Mouse (Mus musculus): ENCODE data around the gene St3gal3.

The St3gal3 gene

DNA sequence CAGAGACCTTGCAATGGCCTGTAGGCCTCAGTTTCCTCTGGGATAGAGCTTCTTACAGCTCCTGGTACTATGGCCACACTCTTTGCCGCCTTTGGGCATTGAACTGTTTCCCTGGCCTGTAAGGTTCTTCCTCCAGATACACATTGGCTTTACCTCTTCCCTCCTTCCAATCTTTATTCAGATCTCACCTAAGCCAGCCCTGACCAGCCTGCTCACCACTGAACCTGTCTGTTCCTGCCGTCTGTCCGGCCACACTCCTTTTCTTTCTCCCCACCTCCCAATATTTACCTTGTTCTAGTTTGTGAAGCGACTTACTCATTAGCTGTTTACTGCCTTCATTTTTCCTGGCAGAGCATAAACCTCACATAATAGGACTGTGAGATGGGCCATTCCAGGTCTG, 155.5 kb downstream of the St3gal3 start:
- no peak for DNase-seq

DNA sequence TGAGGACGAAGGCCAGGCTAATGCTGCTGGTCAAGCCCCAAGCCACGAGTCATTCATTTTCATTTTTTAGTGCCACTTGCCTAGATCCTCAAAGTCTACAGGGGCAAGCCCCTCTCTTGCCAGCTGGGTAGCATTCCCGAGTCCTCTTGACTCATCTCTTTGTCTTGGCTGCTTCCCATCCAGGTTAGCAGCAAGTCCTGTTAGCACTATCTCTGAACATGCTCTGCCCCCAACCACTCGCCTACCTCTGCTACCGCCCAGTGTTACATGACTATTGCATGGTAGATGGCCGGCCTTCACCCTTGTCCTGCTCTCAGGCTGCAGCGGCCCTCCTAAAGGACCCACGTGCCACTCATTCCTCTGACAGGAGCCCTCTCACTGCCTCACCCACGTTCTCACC, 156.4 kb downstream of the St3gal3 start:
- no peak for DNase-seq

DNA sequence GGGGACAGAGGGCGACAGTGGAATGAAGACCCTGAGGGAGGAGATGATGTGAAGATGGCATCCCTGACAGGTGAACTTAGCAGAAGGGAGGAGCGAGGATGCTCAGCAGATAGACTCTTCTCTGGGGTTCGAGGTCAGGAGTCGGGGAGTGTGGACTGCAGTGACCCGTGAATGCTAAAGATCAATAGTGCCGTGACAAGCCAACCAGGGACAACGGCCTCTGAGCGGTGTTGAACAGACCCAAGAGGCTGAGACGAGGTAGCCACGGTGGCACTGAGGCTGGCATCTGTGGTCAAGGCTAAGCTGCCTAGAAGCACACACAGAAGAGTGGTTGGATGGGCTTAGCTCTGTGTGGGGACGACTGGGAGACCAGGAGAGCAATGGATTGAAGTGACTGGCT, 156.9 kb downstream of the St3gal3 start:
- no peak for DNase-seq

DNA sequence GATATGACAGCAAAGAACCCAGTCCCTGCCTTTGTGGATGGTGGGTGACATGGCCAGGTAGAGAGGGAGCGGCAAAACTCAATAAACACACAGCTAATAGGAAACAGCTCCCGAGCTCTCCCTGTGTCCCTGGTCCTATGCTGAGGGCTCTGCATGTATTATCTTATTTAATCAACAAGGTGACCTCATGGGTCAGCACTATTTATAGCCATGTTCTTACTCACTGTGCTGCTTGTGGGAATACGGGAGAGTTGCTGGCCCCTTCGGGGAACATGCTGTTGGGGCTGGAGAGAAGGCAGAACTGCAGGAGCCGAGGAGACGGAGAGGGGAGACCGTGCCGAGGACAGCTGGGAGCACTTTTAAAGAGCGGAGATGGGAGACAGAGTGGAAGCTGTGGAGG, 157.3 kb downstream of the St3gal3 start:
- DNase-seq: no peak

DNA sequence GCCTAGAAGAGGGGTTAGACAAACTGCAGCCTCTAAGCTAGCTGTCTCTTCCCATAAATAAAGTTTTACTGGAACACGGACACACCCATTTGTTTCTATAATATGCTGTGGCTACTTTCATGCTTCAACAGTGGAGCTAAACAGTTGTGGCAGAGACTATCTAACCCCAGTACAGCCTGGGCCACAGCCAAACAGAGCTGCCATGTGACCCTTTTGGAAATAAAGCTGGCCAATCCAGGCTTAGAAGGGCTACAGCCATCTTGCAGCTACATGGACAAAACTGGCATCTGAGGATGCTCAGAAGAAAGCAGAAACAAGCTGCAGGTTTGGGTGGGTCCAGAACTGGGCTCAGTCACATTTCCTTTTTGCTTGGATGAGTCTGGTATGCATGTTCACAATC, 158.9 kb downstream of the St3gal3 start:
- no peak for DNase-seq

DNA sequence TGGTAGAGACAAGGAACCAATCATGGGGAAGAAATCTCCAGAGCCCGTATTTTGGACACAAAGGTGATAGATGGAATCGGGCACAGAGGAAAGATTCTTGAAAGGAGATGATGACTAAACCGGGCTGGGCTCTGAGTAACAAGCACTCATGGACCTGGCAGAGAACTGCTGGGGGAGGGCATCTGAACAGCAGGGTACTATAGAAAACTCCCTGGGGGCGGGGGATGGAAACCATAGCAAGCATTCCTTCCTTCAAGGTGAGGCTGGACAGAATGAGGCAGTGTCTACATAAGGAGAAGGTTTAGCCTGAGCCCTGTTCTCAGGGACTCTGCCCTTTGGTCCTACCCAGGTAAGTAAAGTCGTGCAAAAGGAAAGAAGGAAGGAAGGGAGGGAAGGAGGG, 160.0 kb downstream of the St3gal3 start:
- no peak for DNase-seq

DNA sequence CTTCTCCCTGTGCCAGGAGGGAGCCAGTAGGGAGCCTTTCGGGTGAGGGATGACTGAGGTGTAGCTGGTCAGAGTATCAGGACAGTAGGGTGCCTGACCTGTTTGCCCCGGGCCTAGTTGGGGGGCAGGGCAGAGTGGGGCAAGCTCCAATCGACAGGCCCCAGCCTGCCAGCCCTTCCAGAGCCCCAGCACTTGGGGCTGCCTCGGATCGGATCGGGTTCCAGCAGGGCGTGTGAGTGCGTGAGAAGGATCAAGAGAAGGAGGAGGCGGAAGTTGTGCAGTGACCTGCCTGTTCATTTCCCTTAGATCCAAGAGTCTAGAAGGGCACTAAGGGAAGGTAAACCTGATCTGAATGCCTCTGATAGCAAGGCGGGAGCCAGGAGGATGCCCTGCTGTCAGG, 161.7 kb downstream of the St3gal3 start:
- no peak for DNase-seq

DNA sequence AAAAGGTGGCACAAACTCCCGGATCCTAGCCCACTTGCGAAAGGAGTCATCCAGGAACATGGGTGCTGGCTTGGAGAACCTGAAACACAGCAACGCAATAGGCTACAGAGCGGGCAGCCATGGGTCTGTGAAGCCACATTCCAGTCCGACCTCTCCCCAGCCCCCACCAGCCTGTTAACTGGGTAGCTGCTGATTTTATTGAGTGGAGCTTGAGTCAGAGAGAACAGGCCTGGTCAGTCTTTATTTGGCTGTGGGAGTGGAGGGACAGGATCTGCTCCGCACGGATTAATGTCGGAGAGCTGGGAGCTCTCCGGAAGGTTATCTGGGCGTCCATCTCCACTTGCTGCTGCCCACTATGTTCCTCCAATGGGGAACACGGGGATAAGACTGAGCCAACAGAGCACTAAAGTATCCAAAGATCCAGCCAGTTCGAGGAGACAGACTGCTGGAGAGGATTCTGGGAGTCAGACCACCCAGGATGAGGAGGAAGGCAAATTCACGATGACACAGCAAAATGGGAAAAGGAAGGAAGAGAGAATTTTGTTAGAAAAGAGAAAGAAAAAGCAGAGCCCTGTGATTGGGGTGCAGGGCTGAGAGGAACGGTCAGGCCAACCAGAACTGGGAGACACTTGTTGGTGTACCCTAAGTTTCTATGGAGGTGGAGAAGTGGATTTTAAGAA, 170.2 kb downstream of the St3gal3 start:
- DNase-seq: no peak

DNA sequence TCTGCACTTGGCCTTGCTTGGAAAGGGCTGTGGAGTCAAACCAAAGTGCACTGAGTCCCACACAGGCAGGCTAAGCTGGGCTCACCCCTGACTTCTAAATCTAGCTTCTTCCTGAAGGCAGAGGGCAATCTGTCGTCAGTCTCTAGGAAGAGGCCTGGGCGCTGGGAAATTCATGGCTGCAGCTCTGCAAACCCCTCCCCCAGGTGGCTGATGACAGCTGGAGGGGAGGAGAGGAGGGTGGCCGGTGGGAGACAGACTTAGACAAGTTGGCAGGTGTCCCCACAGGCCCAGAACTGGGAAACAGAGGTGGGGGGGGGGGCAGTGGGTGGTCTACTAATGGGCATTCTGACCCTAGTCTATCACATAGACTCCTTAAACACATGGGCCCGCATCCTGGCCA, 177.2 kb downstream of the St3gal3 start:
- DNase-seq: no peak

DNA sequence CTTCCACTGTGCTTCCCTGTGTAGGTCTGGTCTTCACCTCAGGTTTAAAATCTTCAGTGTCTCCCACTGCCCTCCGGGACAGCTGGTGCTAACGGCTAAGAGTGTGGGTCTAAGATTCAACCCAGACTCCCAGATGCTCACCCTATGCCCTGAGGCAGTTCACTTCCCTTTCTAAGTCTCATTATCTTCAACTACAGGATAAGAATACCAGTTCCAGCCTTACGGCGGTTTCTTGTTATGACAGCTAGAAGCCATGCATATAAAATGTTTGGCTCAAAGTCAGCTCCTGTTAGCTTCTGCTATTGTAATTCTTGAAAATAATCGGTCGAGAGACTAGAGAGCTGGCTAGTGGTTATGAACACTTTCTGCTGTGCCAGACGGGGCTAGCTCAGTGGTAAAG, 187.2 kb downstream of the St3gal3 start:
- no peak for DNase-seq

DNA sequence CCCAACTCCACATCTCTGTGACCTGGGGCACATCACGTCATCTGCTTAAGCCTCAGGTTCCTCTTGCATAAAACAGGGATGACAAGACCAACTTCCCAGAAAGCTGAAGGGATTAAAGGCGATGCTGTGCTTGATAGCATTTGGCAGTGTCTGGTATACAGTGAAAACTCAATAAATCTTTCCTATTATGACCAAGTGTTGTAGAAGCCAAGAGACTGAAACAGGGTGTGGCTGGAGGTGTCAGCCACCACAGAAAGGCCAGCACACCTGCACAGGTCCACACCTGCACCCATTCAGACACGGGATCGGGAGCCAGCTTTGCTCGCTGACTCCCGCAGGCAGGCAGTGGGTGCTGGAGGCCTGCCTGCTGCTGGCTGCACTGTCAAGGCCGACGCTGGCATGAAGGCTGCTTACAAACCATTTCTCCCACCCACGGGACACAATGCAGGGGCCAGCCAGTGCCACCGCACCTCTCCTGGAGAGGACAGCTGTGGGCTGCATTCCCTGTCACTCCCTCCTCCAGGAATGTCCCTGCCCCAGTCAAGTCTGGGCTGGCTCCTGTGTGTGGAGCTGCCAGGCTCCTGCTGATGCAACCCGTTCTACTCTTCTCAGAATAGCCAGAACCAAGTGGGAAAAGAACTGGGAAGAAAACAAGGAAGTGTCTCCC, 187.9 kb downstream of the St3gal3 start:
- no peak for DNase-seq

DNA sequence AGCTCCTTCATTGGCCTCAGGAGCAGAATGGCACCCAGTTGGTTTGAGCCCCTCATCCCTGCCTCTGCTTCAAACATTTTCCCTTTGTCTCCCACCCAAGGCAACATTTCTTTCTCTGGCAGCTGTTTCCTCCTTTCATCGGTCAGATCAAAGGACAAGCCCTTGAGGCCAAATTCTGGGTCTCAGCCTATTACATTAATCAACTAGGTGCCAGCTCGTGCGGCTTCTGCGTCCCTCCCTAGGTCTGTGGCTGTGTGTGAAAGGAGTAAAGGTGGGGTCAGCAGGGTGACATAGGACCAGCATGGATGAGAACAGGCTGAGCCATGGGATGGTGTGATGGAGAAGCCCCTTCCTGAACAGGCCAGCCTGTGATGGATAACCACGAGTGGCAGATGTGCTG, 191.4 kb downstream of the St3gal3 start:
- DNase-seq: no peak

DNA sequence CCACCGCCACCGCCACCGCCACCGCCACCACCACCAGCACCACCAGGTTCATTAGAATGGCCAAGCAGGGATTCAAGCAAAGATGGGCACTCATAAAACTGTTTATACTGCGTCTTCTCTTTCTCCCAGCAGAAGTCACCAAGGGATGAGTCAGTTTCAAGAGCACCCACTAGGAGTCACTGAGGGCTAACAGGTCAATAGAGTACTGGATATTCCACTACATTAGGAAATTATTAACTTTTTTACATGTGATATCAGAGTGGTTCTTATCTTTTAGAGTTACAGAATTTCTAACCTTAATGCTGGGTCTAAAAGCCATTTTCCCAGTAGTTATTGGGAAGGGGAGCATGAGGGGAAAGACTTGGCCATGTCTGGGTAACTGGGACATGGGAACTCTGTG, 197.8 kb downstream of the St3gal3 start:
- DNase-seq: no peak

DNA sequence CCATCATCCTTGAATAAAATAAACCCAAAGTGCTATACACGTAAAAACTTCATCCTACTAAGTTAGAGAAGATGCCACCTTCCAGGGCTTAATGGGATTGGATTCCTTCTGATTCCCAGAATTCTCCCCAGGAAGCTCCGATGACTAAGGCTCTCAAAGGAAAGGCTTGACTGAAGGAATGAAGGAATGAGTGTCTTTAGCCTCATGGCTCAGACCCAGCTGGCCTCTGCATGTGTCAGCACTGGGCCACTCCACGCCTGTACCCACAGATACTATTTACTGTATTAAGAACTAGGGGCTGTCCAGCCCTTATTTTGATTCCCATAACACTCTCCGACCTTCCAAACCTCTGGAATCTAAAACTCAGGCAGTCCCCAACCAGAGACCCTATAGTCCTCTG, 200.6 kb downstream of the St3gal3 start:
- DNase-seq: no peak

DNA sequence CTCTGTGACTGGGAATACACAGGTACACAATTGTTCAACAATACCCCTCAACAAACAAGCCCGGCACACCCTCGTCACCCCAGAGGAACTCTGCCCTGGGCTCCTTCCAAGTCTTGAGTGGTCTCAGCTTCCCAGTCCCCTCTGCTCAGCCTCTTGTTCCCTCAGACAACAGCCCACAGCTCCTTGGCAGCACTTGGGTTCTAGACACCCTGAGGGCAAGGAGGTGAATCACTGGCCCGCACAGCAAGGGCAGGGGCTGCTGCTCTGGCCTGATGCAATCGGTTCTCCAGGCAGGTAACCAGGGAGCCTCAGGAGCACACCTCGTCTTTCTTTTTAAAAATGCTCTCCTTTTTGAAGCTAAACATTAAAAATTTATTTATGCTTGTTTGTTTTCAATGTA, 201.5 kb downstream of the St3gal3 start:
- no peak for DNase-seq

DNA sequence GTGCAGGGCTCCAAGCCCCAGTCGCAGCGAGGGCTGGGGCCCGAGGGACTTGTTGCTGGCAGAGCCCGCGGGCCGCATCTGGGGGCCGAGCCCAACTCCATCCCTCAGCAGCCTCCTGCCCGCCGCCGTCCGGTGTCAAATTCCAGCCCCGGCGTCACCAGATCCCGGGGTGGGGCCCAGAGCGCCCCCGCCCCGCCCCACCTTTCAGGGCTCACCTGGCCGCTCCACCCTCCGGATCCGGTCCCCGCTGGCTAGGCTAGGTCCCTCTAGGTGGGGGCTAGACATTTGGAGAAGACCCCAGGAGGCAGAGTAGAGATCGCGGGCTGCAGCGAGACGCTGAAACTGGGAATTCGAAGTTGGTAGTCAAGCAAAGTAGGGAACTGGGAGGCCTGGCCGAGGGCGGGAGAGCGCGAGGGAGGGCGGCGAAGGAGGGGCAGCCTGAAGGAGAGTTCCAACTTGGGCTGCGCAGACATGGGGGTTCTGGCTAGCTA, 205.3 kb downstream of the St3gal3 start, which contains the start of gene Artn:
Gene Artn, minus strand, starts transcription at position 373 of the 491 bp plus-strand sequence.
- DNase-seq: peak in 1 of 2 experiments; percentile 28

DNA sequence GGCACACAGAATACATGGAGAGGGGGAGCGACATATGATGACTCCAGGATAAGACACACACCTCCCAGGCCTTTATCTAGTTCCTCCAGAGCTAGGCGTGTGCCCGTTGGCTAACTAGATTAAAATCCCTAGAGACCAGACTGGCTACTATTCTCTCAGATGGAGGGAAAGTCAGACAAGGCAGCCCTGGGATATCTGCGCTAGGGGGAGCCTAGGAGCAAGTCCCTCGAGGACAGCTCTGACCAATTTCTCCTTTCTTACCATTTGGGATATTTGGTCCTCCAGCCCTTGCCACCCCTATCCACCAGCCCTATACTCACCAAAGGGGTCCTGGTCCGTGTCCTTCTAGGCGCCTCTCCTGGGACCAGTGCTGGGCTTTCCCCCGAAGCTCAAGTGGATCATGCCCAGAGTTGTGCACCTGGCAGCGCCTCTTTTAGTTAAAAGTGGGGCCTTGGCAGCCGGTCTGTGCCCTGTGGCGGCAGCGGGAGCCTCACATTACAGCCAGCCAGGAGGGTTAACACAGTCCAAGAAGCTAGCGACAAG, 205.9 kb downstream of the St3gal3 start:
- DNase-seq: peak; percentile 62 to 64

DNA sequence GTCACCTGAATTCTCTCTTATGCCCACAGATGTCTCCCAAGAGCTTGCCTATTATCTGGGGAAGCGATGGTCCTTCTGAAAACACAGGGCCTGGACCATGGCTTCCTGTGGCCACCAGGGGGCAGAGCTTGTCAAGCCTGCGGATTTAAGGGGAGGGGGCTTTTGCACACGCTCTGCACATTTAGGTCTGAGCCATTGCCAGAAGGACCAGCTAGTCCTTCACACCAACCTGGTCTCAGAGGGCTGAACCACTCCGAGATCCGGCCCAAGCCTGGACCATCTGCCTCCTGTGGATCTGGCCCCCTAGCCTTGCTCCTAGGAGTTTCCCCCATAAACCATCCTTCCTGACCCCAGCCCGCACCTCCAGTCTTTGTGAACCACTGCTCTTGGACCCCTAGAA, 206.5 kb downstream of the St3gal3 start:
- peak; percentile 38 to 51 for DNase-seq

DNA sequence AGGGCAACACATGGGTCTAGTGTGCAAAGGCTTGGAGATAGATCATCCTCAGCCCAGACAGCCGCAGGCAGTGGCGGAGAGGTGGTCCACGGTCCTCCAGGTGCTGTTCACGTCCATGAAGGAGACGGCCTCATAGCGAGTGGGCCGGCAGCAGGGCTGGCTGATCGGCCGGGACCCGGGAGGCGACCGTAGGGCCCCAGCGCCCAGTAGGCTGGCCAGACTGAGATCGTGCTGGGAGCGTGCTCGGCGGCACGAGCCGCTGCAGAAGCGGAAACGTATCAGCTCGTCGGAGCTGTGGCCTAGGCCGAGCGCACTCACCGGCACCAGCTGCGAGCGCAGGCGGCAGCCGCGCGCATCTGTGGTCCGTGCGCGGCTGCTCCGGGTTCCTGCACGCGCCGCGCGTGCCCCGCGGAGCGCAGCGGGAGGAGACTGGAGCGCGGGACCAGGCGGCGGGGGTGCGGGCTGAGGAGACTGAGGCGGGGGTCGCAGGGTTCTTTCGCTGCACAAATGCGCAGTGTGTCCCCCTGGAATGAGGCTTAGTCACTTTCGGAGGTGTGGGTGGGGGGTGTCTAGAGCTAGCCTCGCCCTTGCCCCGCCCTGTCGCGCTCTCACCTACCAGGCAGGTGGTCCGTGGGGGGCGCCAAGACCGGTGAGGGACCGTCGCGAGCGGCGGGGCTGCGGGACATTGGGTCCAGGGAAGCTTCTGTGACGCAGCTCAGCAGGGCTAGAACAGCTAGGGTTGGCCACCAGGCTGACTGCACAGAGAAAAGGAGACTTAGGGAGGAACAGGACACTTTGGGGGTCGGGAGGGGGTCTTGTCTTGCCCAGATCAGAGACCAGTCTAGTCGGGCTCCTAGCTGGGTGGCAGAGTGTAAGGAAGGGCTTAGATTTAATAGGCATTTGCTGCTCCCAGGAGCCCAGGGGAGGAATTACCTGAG, 207.9 kb downstream of the St3gal3 start:
- peak; percentile 50 to 69 for DNase-seq

DNA sequence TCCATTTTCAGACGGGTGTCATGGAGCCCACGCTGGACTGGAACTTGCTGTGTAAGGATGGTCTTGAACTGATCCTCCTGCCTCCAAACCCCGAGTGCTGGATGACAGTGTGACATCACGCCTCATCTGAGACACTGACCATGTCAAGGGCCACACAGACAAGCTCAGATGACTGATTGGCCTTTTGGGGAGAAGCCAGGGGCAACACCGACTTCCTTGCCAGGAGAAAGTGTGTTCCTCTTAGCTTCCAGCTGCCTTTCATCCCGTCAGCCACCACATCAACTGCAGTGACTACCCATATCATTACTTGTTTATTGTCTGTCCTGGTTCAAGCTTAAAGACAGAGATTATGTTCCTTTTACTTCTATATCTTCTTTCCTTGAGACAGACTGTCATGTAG, 209.8 kb downstream of the St3gal3 start:
- DNase-seq: no peak

DNA sequence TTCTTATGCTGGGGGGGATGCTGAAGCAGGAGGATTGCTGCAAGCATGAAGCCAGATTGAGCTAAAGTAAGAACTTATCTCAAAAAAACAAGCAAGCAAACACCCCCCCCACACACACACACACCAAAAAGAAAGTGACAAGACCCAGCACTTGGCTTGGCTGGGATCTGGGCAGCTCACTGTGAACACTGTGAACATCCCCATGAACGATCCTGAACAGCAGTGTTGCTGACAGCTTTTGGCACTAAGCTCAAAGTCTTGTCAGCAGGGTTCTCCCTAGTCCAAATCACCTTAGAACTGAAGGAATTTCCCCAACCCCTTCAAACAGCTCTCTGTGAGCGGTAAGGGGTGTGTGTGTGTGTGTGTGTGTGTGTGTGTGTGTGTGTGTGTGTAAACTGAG, 211.3 kb downstream of the St3gal3 start:
- no peak for DNase-seq

DNA sequence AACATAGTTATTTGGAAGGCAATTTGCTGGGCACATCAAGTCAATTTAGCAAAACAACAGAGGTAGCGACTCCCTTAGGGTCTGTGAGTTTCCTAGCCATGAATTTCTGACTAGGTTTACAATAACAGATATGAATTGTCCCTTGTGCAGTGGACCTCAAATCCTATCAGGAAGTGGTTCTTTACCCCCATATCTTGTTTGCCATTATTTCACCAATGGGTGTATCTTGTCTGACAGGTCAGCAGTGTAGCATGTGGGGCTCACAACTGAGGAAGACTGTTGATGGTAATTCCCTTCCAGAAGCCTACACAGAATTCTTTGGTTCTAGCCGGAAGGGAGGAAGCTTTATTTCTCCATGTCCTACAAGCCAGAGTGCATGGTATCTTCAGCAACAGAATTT, 213.4 kb downstream of the St3gal3 start:
- DNase-seq: no peak

DNA sequence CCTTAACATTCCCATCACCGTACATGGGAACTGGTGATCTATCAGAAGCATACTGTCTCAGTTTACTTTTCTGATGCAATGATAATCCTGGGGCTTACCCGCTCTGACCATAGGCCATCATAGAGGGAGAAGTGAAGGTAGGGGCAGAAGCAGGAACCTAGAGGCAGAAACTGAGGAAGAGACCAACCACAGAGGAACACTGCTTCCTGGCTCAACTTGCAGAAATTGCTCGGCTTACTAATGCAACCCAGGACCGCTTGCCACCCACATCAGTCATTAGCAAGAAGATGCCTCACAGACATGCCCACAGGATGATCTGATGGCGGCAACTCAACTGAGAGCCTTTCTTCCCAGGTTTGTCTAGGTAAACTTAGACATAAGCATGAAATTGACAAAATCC, 216.0 kb downstream of the St3gal3 start:
- DNase-seq: no peak
